Mouse (Mus musculus) cerebellum, postnatal 25 days (tissue): ENCODE data around the gene Spock1.
A peak's percentile ranks its signal among the peaks of the same experiment; 100 is the strongest.
"Not testable (repeated sequence)": the region's sequence is repeated elsewhere in the genome, so short reads cannot be mapped to it uniquely, and the experiment has no call there.

Source experiments
- DNase-seq, 2 experiments: peaks; one replicate each; pipeline ENCODE4 v3.0.0; 2021; ENCODE audit warnings: mixed read lengths in 2 of 2

Gene Spock1

GRCm38 (mm10) chr13:57474068-57474467 lies 434.1 kb downstream of the Spock1 start:
- no peak for DNase-seq

- not testable (repeated sequence) for DNase-seq
Observed at GRCm38 (mm10) chr13:57470922-57471321, 437.2 kb downstream of the Spock1 start.

GRCm38 (mm10) chr13:57459978-57460377 lies 448.2 kb downstream of the Spock1 start:
- no peak for DNase-seq

GRCm38 (mm10) chr13:57450189-57450821 lies 457.8 kb downstream of the Spock1 start:
- DNase-seq = no peak

- DNase-seq = no peak
Observed at GRCm38 (mm10) chr13:57448906-57449305, 459.2 kb downstream of the Spock1 start.

- no peak for DNase-seq
Observed at GRCm38 (mm10) chr13:57444977-57445376, 463.2 kb downstream of the Spock1 start.

GRCm38 (mm10) chr13:57440111-57440510 lies 468.0 kb downstream of the Spock1 start:
- peak; percentile 43 to 66 for DNase-seq

GRCm38 (mm10) chr13:57435726-57436220 lies 472.4 kb downstream of the Spock1 start:
- no peak for DNase-seq

- no peak for DNase-seq
Observed at GRCm38 (mm10) chr13:57433848-57434247, 474.3 kb downstream of the Spock1 start.

- no peak for DNase-seq
Observed at GRCm38 (mm10) chr13:57431815-57432214, 476.3 kb downstream of the Spock1 start.

GRCm38 (mm10) chr13:57428840-57429239 lies 479.3 kb downstream of the Spock1 start:
- DNase-seq = no peak

GRCm38 (mm10) chr13:57418781-57419180 lies 489.4 kb downstream of the Spock1 start:
- no peak for DNase-seq

- no peak for DNase-seq
Observed at GRCm38 (mm10) chr13:57414716-57415115, 493.4 kb downstream of the Spock1 start.

- DNase-seq = no peak
Observed at GRCm38 (mm10) chr13:57407666-57408065, 500.5 kb downstream of the Spock1 start.

GRCm38 (mm10) chr13:57402386-57402785 lies 505.7 kb downstream of the Spock1 start:
- no peak for DNase-seq

- no peak for DNase-seq
Observed at GRCm38 (mm10) chr13:57372141-57372700, 535.9 kb downstream of the Spock1 start.
